Mouse (Mus musculus): ENCODE measurements around the gene Hmgb3. TPM values are rescaled to one million over a fixed set of nuclear protein-coding genes. Genes with fewer than 3 reads are reported as not detected.
"Not testable (repeated sequence)": the region's sequence is repeated elsewhere in the genome, so short reads cannot be mapped to it uniquely, and the experiment has no call there.

Gene Hmgb3
- polyA plus RNA-seq (2015; fragmentation: Nextera tagmentation; extraction: Ambion mirVana): 350 and 399 TPM in 2 replicates

DNA sequence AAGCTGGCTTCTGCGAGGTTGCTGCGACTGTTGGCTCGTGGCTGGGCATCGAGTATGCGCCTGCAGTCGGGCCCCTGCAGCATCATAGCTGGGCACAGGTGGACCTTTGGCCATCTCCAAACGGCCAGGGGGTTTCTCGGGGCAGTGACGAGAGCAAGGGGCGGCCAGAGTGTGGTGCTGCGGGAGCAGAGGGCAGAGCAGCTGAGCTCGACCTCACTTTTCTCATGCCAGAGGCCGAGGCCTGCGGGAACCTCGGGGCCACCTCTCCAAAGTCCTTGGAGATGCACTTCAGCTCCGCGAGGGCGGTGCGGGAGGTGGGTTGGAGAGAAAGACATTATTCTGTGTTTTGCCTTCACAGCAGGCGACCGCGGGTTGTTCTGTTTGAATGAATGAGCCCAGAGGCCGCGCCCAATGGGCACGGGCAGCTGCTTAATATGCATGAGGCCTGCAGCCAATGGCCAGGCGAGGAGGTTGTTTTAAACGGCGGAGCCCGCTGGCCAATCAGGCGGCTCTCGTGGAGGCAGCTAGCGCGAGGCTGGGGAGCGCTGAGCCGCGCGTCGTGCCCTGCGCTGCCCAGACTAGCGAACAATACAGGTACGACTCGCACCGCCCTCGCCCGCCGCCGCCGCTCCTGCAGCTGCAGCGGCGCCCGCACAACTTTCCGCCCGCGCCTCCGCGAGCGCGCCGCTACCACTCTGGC, at the start of gene Hmgb3:
TSS of gene Hmgb3 (plus strand) at position 504 of the 700 bp plus-strand sequence.
- no peaks in the 10 kb centered on the region for H3K9me3 ChIP-seq
- no peaks in the 10 kb centered on the region for H3K27me3 ChIP-seq
- 29% methylated on average over 49 of the region's 59 CpGs for WGBS
- H3K9ac ChIP-seq: peak within 1 kb of the TSS; percentile 90
- peak; percentile 98 for ATAC-seq (ENCODE audit: insufficient number of reproducible peaks, insufficient read depth, low FRiP score, low TSS enrichment, low read depth)
- peak within 1 kb of the TSS; percentile 97 for H3K27ac ChIP-seq
- H3K4me1 ChIP-seq: no peaks in the 10 kb centered on the region
- peaks cover 5% of the 10 kb centered on the region; the same call in 1 of the 2 replicates for H3K36me3 ChIP-seq
- H3K4me3 ChIP-seq: peak within 1 kb of the TSS; percentile 63
- peak within 1 kb of the TSS; percentile 66 for H3K4me2 ChIP-seq

DNA sequence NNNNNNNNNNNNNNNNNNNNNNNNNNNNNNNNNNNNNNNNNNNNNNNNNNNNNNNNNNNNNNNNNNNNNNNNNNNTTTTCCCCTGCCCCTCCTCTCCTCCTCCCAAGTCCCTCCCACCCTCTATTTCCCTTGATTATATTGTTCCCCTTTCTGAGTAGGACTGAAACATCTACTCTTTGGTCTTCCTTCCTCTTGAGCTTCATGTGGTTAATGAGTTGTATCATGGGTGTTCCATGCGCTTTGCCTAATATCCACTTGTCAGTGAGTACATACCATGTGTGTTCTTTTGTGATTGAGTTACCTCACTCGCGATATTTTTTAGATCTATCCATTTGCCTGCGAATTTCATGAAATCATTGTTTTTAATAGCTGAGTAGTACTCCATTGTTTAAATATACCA, 49.1 kb upstream of the Hmgb3 start:
- ATAC-seq (ENCODE audit: insufficient number of reproducible peaks, insufficient read depth, low FRiP score, low TSS enrichment, low read depth); H3K27ac ChIP-seq; H3K27me3 ChIP-seq; H3K9ac ChIP-seq; H3K4me1 ChIP-seq; H3K4me3 ChIP-seq; H3K4me2 ChIP-seq; H3K9me3 ChIP-seq; H3K36me3 ChIP-seq: not testable (repeated sequence)
- 89% methylated on average over 4 of the region's 4 CpGs for WGBS

DNA sequence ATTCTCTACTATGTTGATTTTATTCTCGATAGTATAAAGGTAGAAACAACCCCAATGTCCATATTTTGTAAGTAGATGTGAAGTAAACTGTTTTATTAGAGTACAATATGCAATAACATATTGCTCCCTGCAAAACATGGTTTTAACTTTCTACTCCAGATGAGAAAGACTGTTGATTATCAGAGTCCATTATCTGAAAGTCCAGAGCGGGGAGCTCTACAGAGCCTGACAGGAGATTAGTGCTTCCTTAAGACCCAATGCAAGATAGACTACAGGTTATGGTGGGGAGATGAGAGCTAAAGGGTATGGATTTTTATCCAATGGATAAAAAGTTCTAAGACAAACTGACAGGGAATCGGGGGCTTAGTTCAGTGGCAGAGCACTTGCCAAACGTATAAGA, 36.5 kb upstream of the Hmgb3 start:
- H3K27ac ChIP-seq: no peak overlapping the region
- H3K4me2 ChIP-seq: no peak overlapping the region
- ATAC-seq (ENCODE audit: insufficient number of reproducible peaks, insufficient read depth, low FRiP score, low TSS enrichment, low read depth): no peak
- no peak overlapping the region for H3K9ac ChIP-seq
- no peaks in the 10 kb centered on the region for H3K36me3 ChIP-seq
- H3K27me3 ChIP-seq: 0 out of 2 replicates have a peak, but pooled peaks cover 5% of the 10 kb centered on the region
- H3K4me1 ChIP-seq: no peaks in the 10 kb centered on the region
- no peak overlapping the region for H3K4me3 ChIP-seq
- H3K9me3 ChIP-seq: no peaks in the 10 kb centered on the region
- WGBS: 78% methylated on average over 4 of the region's 4 CpGs

DNA sequence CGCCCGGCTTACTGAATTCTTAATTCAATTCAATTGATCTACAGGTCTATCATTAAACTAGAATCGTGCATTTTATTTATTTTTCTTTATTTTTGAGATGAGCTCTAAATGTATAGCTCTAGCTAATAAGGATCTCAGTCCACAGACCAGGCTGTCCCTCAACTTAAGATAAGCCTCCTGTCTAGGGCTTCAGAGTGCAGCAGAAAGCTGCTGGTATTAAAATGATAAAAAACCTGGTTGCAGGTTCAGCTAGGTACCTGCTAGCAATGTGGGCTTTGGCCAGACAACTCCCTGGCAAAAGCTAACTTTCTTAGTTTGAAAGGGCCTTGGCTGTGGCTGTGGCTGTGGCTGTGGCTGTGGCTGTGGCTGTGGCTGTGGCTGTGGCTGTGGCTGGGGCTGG, 32.8 kb upstream of the Hmgb3 start:
- Histone ChIP-seq H3K4me2 (no peak overlapping the region), H3K9me3 (no peaks in the 10 kb centered on the region), H3K4me3 (no peak overlapping the region), H3K36me3 (no peaks in the 10 kb centered on the region), H3K27ac (no peak overlapping the region), H3K4me1 (no peaks in the 10 kb centered on the region), H3K27me3 (peaks cover 2% of the 10 kb centered on the region; the same call in 1 of the 2 replicates), H3K9ac (no peak overlapping the region)
- ATAC-seq (ENCODE audit: insufficient number of reproducible peaks, insufficient read depth, low FRiP score, low TSS enrichment, low read depth): no peak
- WGBS: 85% methylated on average over 3 of the region's 3 CpGs

DNA sequence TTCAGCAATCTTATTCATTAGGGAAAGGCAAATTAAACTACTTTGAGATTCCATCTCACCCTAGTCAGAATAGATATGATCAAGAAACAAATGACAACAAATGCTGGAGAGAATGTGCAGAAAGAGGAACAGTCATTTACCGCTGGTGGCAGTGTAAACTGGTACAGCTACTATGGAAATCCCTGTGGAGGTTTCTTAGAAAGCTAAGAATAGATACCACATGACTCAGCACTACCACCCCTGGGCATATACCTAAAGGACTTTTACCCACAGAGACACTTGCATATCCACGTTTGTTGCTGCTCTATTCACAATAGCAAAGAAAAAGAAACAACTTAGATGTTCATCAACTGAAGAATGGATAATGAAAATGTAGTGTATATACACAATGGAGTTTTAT, 31.4 kb upstream of the Hmgb3 start:
- no peak overlapping the region for H3K4me2 ChIP-seq
- no peak for ATAC-seq (ENCODE audit: insufficient number of reproducible peaks, insufficient read depth, low FRiP score, low TSS enrichment, low read depth)
- WGBS: 65% methylated on average over 2 of the region's 2 CpGs

DNA sequence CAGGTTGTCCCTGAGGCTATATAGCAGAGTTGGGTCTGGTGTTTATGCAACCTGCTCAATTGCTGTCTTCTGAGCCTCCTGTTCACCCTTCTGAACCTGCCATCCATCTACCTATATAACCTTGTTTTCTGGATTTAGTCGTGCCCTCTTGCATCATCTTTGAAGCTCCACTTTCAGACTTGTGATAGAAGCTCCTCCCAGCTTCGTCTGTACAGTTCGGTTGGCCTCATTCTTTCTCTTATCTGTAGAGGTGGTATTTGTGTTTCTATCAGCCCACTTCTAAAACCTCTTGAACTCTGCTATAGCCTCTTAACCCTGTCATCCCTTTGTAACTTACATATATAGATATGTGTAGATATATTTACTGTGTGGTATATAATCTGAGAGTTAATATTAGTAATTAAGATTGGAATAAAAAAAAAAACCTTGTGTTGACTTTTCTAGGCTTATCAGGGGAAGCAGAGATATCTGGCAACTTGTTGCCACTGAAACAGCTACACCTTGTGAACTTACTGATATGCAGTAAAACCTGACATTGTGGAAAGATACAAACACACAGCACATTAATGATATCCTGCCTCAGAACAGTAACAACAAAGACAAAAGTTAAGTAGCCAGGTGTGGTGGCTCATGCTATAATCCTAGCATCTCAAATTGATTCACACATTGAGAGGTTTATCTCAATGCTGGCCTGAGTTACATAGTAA, 30.0 kb upstream of the Hmgb3 start:
- no peak overlapping the region for H3K4me2 ChIP-seq
- H3K27ac ChIP-seq: no peak overlapping the region
- H3K4me3 ChIP-seq: no peak overlapping the region
- no peaks in the 10 kb centered on the region for H3K9me3 ChIP-seq
- H3K4me1 ChIP-seq: peaks cover 7% of the 10 kb centered on the region
- WGBS: 66% methylated on average over 3 of the region's 3 CpGs
- H3K9ac ChIP-seq: no peak overlapping the region
- no peaks in the 10 kb centered on the region for H3K36me3 ChIP-seq
- no peak for ATAC-seq (ENCODE audit: insufficient number of reproducible peaks, insufficient read depth, low FRiP score, low TSS enrichment, low read depth)
- H3K27me3 ChIP-seq: peaks cover 2% of the 10 kb centered on the region; the same call in 1 of the 2 replicates

More for the DNA sequence above, 31.4 kb upstream of the Hmgb3 start:
- no peaks in the 10 kb centered on the region for H3K9me3 ChIP-seq
- H3K4me3 ChIP-seq: no peak overlapping the region
- no peak overlapping the region for H3K9ac ChIP-seq
- H3K27ac ChIP-seq: no peak overlapping the region
- peaks cover 2% of the 10 kb centered on the region; the same call in 1 of the 2 replicates for H3K27me3 ChIP-seq
- no peaks in the 10 kb centered on the region for H3K36me3 ChIP-seq
- peaks cover 7% of the 10 kb centered on the region for H3K4me1 ChIP-seq

DNA sequence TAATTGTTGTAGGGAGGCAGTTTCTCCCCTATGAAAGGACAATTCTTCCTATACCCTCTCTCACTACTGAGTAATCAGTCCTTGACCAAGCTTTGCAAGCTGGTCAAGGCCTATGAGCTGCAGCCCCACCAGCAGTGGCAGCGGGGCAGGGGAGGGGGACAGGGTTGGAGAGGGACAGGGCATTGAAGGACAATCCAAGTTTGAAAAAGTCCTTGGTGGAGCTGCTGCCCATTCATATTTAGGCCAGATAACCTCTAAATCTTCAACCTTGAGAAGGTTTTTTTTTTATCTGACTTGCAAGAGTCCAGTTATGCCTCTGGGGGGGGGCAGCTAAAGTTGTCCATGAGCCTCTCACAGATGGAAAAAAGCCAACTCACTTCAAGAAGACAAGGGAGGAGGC, 28.3 kb upstream of the Hmgb3 start:
- no peak overlapping the region for H3K4me3 ChIP-seq
- H3K9ac ChIP-seq: no peak overlapping the region
- ATAC-seq (ENCODE audit: insufficient number of reproducible peaks, insufficient read depth, low FRiP score, low TSS enrichment, low read depth): no peak
- no peaks in the 10 kb centered on the region for H3K36me3 ChIP-seq
- H3K4me2 ChIP-seq: no peak overlapping the region
- H3K9me3 ChIP-seq: no peaks in the 10 kb centered on the region
- peaks cover 7% of the 10 kb centered on the region for H3K4me1 ChIP-seq
- 77% methylated on average over 1 of the region's 1 CpGs for WGBS
- H3K27ac ChIP-seq: no peak overlapping the region
- no peaks in the 10 kb centered on the region; the same call in 1 of the 2 replicates for H3K27me3 ChIP-seq

DNA sequence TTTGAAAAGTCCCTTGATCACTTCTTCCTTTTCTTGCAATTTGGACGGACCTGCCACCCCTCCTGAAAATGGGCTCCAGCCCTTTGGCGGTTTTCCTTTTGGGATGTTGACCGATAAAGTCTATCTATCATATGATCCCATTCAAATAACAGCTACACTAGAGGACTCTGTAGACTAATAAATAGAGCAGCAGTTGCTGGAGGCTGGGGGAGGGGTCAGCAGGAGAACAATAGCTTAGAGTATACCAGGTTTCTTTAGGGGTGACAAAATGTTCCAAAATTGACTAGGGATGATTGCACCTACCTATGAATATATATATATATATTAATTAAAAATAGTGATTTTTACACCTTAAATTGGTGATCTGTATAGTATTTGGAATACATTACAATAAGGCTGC, 27.6 kb upstream of the Hmgb3 start:
- Histone ChIP-seq H3K4me1 (peaks cover 7% of the 10 kb centered on the region), H3K9ac (no peak overlapping the region), H3K36me3 (no peaks in the 10 kb centered on the region), H3K4me3 (no peak overlapping the region), H3K27ac (no peak overlapping the region), H3K4me2 (no peak overlapping the region), H3K9me3 (no peaks in the 10 kb centered on the region), H3K27me3 (no peaks in the 10 kb centered on the region; the same call in 1 of the 2 replicates)
- no peak for ATAC-seq (ENCODE audit: insufficient number of reproducible peaks, insufficient read depth, low FRiP score, low TSS enrichment, low read depth)
- 53% methylated on average over 3 of the region's 3 CpGs for WGBS

DNA sequence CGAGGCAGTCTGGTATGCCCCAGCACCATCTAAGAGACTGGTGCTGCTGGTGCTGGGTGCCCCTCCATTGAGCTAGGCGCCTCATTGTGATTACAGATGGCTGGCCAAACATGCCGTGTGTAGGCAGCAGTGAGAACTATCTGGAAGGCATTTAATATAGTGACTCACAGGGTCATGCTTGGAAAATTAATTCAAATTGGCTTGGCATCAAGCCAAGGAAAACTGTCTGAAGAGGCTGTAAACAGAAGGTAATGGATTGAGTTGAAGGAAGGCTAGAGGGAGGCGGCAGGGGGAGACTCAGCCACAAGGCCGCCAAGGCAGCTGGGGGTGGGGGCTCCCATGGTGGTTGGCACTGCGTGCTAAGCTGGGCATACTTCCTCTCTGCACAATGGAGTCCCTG, 27.1 kb upstream of the Hmgb3 start:
- Histone ChIP-seq H3K9ac (no peak overlapping the region), H3K4me1 (peaks cover 7% of the 10 kb centered on the region), H3K4me3 (no peak overlapping the region), H3K27ac (no peak overlapping the region), H3K9me3 (no peaks in the 10 kb centered on the region), H3K27me3 (no peaks in the 10 kb centered on the region; the same call in 1 of the 2 replicates), H3K36me3 (no peaks in the 10 kb centered on the region), H3K4me2 (no peak overlapping the region)
- WGBS: 42% methylated on average over 6 of the region's 6 CpGs
- peak; percentile 59; the same call in 1 of the 2 replicates for ATAC-seq (ENCODE audit: insufficient number of reproducible peaks, insufficient read depth, low FRiP score, low TSS enrichment, low read depth)

DNA sequence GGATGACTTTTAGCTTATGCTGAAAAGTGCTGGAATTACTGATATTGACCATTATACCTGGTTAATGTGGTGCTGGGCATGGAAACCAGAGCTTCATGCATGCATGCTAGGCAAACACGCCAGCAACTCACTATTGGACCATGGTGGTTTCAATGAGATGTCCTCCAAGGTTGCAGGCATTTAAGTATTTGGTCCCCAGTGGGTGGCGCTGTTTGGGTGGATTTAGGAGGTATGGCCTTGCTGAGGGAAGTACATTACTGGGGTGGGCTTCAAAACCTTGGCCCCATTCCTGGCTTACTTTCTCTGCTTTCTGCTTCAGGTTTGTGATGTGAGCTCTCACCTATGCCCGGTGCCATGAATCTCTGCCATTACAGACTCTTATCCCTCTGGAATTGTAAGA, 23.1 kb upstream of the Hmgb3 start:
- Histone ChIP-seq H3K27me3 (no peaks in the 10 kb centered on the region), H3K36me3 (no peaks in the 10 kb centered on the region), H3K9me3 (no peaks in the 10 kb centered on the region), H3K4me1 (peaks cover 7% of the 10 kb centered on the region), H3K4me2 (no peak overlapping the region), H3K27ac (no peak overlapping the region), H3K4me3 (no peak overlapping the region), H3K9ac (no peak overlapping the region)
- WGBS: 72% methylated on average over 3 of the region's 3 CpGs
- no peak for ATAC-seq (ENCODE audit: insufficient number of reproducible peaks, insufficient read depth, low FRiP score, low TSS enrichment, low read depth)

DNA sequence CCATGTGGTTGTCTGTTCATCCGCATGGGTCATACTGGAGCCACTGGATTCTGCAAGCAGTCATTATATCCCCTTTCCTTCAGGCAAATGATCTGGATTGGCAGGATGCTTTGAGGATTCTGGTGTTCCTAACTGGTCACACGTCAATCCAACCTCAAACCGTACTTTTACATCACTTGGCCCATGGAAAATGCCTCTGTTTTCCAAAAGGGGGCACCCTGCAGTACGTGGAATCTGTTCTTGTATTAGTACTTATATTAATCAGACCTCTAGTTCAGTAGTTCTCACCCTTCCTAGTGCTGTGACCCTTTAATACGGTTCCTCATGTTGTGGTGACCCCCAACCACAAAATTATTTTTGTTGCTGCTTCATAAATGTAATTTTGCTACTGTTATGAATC, 21.6 kb upstream of the Hmgb3 start:
- H3K9me3 ChIP-seq: no peaks in the 10 kb centered on the region
- H3K27me3 ChIP-seq: 0 out of 2 replicates have a peak, but pooled peaks cover 5% of the 10 kb centered on the region
- no peak overlapping the region for H3K9ac ChIP-seq
- no peaks in the 10 kb centered on the region; the same call in 1 of the 2 replicates for H3K4me1 ChIP-seq
- no peak overlapping the region for H3K4me3 ChIP-seq
- no peaks in the 10 kb centered on the region for H3K36me3 ChIP-seq
- no peak for ATAC-seq (ENCODE audit: insufficient number of reproducible peaks, insufficient read depth, low FRiP score, low TSS enrichment, low read depth)
- H3K27ac ChIP-seq: no peak overlapping the region
- H3K4me2 ChIP-seq: no peak overlapping the region
- WGBS: 77% methylated on average over 5 of the region's 5 CpGs

DNA sequence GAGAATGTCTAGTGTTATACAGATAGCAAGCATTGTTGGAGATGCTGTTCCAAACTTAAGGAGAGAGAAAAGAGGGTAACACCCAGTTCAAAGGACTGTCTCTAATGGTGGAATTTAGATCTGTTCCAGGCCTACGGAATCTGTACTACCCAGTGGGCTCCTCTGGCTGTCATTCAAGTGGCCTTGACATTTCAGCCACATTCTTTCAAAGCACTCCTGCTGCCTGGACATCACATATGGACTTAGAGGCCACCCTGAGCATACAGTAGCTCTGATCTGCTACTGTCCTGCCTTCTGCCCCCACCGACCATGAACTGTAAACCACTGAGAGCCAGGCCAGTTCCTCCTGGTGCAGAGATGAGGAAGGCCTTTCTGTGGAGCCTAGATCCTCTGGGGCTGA, 17.9 kb upstream of the Hmgb3 start:
- WGBS: 72% methylated on average over 2 of the region's 2 CpGs
- Histone ChIP-seq H3K4me1 (no peaks in the 10 kb centered on the region), H3K9me3 (no peaks in the 10 kb centered on the region)

More for the DNA sequence above, 17.9 kb upstream of the Hmgb3 start:
- peaks cover 16% of the 10 kb centered on the region; the same call in 1 of the 2 replicates for H3K27me3 ChIP-seq
- ATAC-seq (ENCODE audit: insufficient number of reproducible peaks, insufficient read depth, low FRiP score, low TSS enrichment, low read depth): no peak
- H3K9ac ChIP-seq: no peak overlapping the region
- no peak overlapping the region for H3K4me2 ChIP-seq
- H3K36me3 ChIP-seq: no peaks in the 10 kb centered on the region
- H3K4me3 ChIP-seq: no peak overlapping the region
- H3K27ac ChIP-seq: no peak overlapping the region
